Mouse (Mus musculus) lung, postnatal 0 days (tissue): ENCODE results near the gene Rptor. TPM values are rescaled to one million over a fixed set of nuclear protein-coding genes. Genes with fewer than 3 reads are reported as not detected.
A peak's percentile ranks its signal among the peaks of the same experiment; 100 is the strongest.

Source experiments
- ATAC-seq: fragments of 200-750 bp; cut with Nextera tagmentation; 2 replicates; pipeline ENCODE4 v1.8.0; 2017; ENCODE audit warnings: moderate library complexity
- DNase-seq: peaks from one replicate; pipeline ENCODE4 v3.0.0-alpha.2; 2016; ENCODE audit warnings: low spot score
- H3K27ac ChIP-seq: fragments of 300-500 bp; sonication (generic); 2 replicates; pipeline ENCODE4 v1.5.1; 2014; ENCODE audit warnings: antibody characterized with exemption, mild to moderate bottlenecking, low read length, mixed read lengths
- H3K27me3 ChIP-seq: fragments of 300-500 bp; sonication (generic); replicated peaks from 2 replicates; pipeline ENCODE4 v1.6.1; 2014; ENCODE audit warnings: low read length, mixed read lengths; ENCODE audit not compliant: insufficient read depth
- H3K36me3 ChIP-seq: fragments of 300-500 bp; sonication (generic); 2 replicates; pipeline ENCODE4 v1.6.1; 2014; ENCODE audit warnings: low read length, mixed read lengths; ENCODE audit not compliant: insufficient read depth
- H3K4me1 ChIP-seq: fragments of 300-500 bp; sonication (generic); 2 replicates; pipeline ENCODE4 v1.6.1; 2014; ENCODE audit warnings: antibody characterized with exemption, low read depth, low read length, mixed read lengths; ENCODE audit not compliant: insufficient read depth
- H3K4me2 ChIP-seq: fragments of 300-500 bp; sonication (generic); replicated peaks from 2 replicates; pipeline ENCODE4 v1.6.1; 2014; ENCODE audit warnings: low read depth, mild to moderate bottlenecking, low read length, moderate library complexity, mixed read lengths
- H3K4me3 ChIP-seq: fragments of 300-500 bp; sonication (generic); 2 replicates; pipeline ENCODE4 v1.5.1; 2014; ENCODE audit warnings: low read depth, low read length
- H3K9ac ChIP-seq: fragments of 300-500 bp; sonication (generic); replicated peaks from 2 replicates; pipeline ENCODE4 v1.6.1; 2014; ENCODE audit warnings: low read depth, mild to moderate bottlenecking
- H3K9me3 ChIP-seq: fragments of 300-500 bp; sonication (generic); 2 replicates; pipeline ENCODE4 v1.6.1; 2016; ENCODE audit warnings: low read length, mixed read lengths
- CTCF ChIP-seq: IDR thresholded peaks from 2 replicates; pipeline ENCODE4 v1.5.1; 2016; ENCODE audit warnings: antibody characterized with exemption, mild to moderate bottlenecking
- EP300 ChIP-seq: IDR thresholded peaks from 2 replicates; pipeline ENCODE4 v1.6.1; 2016; ENCODE audit warnings: antibody characterized with exemption, mild to moderate bottlenecking, control low read depth
- WGBS: fragments of 180-500 bp; shearing (Covaris S2); extraction: QIAGEN DNeasy Blood & Tissue Kit; methylation state at CpG from one replicate; pipeline ENCODE4 v1.1.7; 2014; 5-methylcytosine and 5-hydroxymethylcytosine counted together
- polyA plus RNA-seq: library from polyadenylated mRNA; unstranded; fragments of >200 nt; fragmentation: Nextera tagmentation; extraction: Ambion mirVana; gene quantifications from 2 replicates; pipeline ENCODE4 v1.2.1, GENCODE M21; 2015

The Rptor gene
- polyA plus RNA-seq, 1 experiment from 2014 or later: 5.3 TPM

DNA sequence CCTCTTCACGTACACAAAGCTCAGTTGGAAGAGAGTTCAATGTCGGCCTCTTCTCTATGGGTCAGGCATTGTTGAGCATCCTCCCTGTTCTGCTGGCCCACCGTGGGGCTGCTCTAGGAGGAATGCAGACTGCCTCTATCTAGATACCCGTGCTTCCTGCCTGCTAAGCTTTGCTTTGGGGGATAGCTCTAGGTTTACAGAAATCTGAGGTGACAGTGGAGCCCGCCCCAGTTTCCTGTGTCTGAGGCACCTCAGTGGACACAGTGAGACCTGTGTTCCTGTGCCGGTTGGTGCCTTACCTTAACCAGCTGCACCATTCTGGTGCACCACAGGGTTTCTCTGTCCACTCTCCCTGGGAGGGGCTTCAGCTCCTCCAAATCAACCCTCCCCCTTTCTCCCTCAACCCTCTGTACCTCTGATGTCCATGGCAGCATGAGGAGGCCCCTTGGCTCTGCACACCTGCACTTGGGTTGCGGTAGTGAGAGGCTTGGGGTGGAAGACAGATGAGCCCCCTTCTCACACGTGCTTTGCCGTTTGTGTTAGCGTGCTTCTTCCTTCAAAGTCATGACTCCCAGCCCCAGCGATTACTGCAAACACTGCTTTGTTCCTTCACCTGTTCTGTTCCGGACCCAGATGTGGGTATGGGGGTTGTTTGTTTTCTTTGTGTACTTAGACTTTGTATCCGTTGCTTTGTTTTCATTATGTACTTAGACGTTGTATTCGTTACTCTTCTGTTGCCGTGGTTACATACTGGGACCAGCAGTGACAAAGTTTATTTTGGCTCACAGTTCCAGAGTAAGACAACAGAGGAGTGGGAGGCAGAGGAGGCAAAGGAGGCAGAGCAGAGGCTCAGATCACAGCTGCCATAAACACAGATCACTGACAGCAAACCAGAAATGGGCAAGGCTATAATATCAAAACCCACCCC, 231.4 kb downstream of the Rptor start:
- Histone ChIP-seq H3K4me3 (no peak overlapping the region), H3K9me3 (no peaks in the 10 kb centered on the region), H3K4me1 (no peaks in the 10 kb centered on the region), H3K9ac (no peak overlapping the region), H3K36me3 (no peaks in the 10 kb centered on the region), H3K4me2 (no peak overlapping the region), H3K27ac (no peak overlapping the region), H3K27me3 (no peaks in the 10 kb centered on the region)
- no peak for TF ChIP-seq CTCF
- TF ChIP-seq EP300: no peak
- 47% methylated on average over 16 of the region's 16 CpGs for WGBS
- DNase-seq (no peak), ATAC-seq (no peak)

DNA sequence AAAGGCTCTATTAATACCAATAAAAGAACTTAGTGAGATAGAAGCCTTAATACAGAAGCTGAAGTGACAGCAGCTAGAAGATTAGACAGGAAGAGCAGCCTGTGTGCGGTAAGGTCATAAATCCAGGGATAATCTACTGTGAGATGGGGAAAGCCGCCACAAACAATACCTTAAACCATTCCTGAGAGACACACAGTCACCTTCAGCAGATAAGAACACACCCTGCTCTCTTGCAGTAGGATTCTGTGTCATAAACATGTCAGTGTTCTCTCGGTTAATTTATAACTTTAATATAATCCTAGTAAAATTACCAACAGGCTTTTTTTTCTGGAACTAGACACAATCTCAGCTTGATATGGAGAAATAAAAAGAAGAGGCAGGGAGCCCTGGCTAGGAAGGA, 233.6 kb downstream of the Rptor start:
- no peaks in the 10 kb centered on the region for H3K27me3 ChIP-seq
- 87% methylated on average over 3 of the region's 3 CpGs for WGBS
- DNase-seq (no peak), ATAC-seq (no peak)
- no peaks in the 10 kb centered on the region for H3K4me1 ChIP-seq
- H3K4me2 ChIP-seq: no peak overlapping the region
- no peak overlapping the region for H3K27ac ChIP-seq
- H3K9ac ChIP-seq: no peak overlapping the region
- H3K4me3 ChIP-seq: no peak overlapping the region
- TF ChIP-seq CTCF (no peak), EP300 (no peak)
- no peaks in the 10 kb centered on the region for H3K36me3 ChIP-seq
- no peaks in the 10 kb centered on the region for H3K9me3 ChIP-seq

DNA sequence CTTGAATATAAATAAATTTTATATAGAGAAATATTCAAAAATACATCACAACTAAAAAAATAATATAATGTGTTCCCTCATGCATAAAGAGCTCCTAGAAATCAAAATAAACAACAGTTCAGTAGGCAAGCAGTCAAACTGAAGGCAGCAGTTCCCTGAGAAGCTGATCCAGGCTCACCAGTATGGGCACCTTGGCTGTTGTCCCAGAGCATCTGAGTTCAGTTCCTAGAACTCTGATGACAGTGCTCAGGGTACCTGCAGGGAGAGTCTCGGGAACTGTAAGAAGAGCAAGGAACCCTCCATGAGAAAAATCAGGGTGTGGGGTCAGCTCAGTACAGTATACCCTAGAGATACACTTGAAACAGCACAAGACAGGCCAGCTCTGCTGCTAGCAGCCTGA, 235.1 kb downstream of the Rptor start:
- no peak overlapping the region for H3K4me3 ChIP-seq
- DNase-seq: no peak
- no peak for ATAC-seq
- H3K27me3 ChIP-seq: no peaks in the 10 kb centered on the region
- H3K4me1 ChIP-seq: no peaks in the 10 kb centered on the region
- no peaks in the 10 kb centered on the region for H3K9me3 ChIP-seq
- no peaks in the 10 kb centered on the region for H3K36me3 ChIP-seq
- no peak for TF ChIP-seq EP300
- H3K9ac ChIP-seq: no peak overlapping the region
- no peak overlapping the region for H3K4me2 ChIP-seq
- WGBS: 86% methylated on average over 1 of the region's 1 CpGs
- H3K27ac ChIP-seq: no peak overlapping the region

DNA sequence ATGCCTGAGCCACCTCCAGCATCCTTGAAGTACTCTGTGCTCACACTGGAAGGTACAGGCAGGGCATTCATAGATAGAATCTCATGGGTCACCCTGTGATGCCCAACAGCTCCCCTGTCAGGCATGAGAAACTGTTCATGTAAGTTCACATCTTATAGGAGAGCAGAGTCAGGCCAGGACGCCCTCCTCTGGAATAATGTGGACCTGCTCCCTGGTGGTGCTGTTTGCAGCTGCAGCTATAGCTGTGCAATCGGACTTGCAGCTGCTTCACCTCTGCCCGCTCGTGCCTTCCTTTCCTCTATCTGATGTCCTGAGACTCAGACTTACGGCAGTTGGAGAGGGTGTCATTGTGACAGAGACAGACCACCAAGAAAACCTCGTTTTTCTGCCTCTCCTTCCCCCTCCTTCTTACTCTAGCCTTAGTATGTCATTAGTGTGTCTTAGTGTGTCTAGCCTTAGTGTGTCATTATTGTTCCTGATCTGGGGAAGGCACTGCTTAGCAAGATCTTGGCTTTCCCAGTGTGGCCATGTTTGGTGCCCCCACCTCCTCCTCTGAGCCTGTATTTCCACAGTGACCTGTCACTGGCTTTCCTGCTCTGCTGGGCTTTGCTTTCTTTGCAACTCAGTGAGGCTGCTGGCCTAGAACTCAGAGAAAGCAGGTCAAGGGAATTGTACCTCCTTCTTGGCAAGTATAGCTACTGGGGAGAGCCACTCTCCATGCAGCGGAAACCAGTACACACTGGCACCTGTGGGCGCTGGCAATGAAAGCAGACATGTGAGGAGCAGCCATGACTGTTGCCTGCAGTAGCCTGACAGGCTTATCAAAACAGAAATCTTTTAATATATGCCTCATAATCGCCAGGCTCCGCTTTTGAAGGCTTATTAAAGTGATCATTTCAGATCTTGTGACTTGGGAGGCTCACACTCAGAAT, 237.0 kb downstream of the Rptor start:
- Histone ChIP-seq H3K27me3 (no peaks in the 10 kb centered on the region), H3K4me1 (no peaks in the 10 kb centered on the region), H3K27ac (no peak overlapping the region), H3K4me2 (no peak overlapping the region), H3K9ac (no peak overlapping the region), H3K9me3 (no peaks in the 10 kb centered on the region), H3K4me3 (no peak overlapping the region), H3K36me3 (peaks cover 5% of the 10 kb centered on the region; the same call in 1 of the 2 replicates)
- TF ChIP-seq EP300 (no peak), CTCF (peak; percentile 50)
- DNase-seq (no peak), ATAC-seq (no peak)
- WGBS: 89% methylated on average over 10 of the region's 10 CpGs

DNA sequence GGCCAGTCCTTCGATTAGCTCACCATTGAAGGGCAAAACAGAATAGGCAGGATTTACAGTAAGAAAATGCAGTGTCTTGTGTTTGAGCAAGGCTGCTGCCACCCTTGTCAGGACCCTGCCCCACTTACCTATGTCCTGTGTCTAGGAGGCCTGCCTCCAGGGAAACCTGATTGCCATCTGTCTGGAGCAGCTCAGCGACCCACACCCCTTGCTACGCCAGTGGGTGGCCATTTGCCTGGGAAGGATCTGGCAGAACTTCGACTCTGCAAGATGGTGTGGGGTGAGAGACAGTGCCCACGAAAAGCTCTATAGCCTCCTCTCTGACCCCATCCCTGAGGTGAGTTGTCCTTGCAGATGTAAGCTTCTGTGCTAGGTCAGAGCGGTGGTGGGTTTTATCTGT, 243.9 kb downstream of the Rptor start:
- Histone ChIP-seq H3K9ac (no peak overlapping the region), H3K27me3 (no peaks in the 10 kb centered on the region), H3K4me1 (no peaks in the 10 kb centered on the region), H3K36me3 (peaks cover 10% of the 10 kb centered on the region; the same call in 1 of the 2 replicates), H3K4me3 (no peak overlapping the region), H3K9me3 (no peaks in the 10 kb centered on the region), H3K4me2 (no peak overlapping the region), H3K27ac (no peak overlapping the region)
- DNase-seq (no peak), ATAC-seq (no peak)
- TF ChIP-seq CTCF (no peak), EP300 (no peak)
- 84% methylated on average over 6 of the region's 6 CpGs for whole genome bisulfite sequencing

DNA sequence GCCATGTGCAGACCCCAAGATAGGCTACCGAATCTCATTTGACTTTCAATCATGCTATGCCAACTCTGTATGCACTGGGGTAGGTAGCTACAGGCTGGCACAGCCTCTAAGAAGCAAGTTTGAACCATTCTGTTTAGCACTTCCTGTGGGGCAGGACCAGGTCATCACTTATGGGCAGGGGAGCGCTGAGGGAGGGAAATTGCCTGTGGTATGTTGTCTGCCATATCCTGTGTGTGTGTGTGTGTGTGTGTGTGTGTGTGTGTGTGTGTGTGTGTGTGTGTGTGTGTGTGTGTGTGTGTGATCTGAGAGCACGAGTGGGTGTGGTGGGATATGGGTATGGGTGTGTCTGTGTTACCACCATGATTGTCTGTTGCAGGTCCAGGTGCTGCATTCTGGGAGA, 244.4 kb downstream of the Rptor start:
- Histone ChIP-seq H3K4me3 (no peak overlapping the region), H3K4me1 (no peaks in the 10 kb centered on the region), H3K36me3 (peaks cover 12% of the 10 kb centered on the region; the same call in 1 of the 2 replicates), H3K9me3 (no peaks in the 10 kb centered on the region), H3K4me2 (no peak overlapping the region), H3K27ac (no peak overlapping the region), H3K9ac (no peak overlapping the region), H3K27me3 (no peaks in the 10 kb centered on the region)
- ATAC-seq (no peak), DNase-seq (no peak)
- TF ChIP-seq EP300: no peak
- TF ChIP-seq CTCF: no peak
- WGBS: 94% methylated on average over 3 of the region's 3 CpGs
